Mouse (Mus musculus) adipocyte (in vitro differentiated cells): ENCODE measurements around the gene Gm5416.
"Not testable (repeated sequence)": the region's sequence is repeated elsewhere in the genome, so short reads cannot be mapped to it uniquely, and the experiment has no call there.

Experiments used
- DNase-seq: peaks from one replicate; pipeline ENCODE4 v3.0.0-alpha.2; 2016; ENCODE audit warnings: low spot score

Gm5416 gene

DNA sequence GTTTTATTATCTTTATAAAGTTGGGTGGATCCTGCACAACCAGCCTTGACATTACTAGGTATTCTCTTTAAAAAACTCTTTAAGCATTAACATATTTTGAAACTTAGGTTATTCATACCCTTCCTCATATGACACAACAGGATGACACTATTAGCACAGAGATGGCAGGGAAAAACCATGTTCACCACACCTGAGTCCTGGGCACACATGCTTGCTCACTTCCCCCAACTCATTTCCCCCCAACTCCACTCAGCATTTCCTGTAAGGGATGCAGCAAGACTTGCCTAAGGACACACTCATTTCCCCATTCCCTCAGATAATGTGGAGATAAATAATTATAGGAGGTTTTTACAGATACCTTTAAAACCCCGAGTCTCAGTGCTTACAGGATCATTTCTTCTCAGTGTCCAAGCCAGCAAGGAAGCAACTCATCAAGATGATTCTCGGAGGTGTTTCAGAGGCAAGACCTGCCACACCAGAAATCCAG lies at the start of gene Gm5416:
Gm5416 (plus strand) TSS at position 437 of the 487 bp plus-strand sequence.
- no peak for DNase-seq

DNA sequence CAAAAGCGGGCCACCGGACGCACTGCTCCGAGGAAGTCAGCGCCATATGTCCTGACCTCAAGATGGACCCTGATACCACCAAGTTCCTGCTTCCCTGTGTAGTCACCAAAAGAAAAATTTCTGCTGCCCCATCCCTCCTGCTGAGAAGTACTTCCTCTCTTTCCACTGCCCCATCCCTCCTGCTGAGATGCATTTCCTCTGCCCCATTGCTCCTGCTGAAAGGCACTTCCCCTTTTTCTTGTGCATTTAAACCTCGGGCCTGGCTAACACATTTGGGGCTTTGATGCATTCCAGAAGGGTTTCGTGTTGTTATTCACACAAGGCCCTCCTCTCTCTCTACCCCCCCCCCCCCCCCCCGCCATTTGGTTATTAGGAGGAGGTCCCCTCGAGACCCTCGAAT lies 42.4 kb upstream of the Gm5416 start:
- DNase-seq = not testable (repeated sequence)

DNA sequence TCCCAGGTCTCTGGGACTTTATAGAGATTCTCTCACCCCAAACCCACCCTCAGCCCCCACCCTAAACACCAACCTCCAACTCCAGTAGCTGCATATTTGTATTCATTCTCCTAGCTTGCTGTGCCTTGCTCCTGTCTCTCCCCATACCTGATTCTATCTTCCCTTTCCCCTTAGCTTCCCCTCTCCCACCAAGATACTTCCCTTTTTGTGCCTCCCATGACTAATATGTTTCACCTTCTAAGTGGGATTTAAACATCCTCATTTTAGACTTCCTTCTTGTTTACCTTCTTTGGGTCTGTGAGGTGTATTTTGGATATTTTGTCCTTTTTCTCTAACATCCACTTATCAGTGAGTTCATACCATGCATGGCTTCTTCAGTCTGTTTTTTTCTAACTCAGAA lies 34.1 kb upstream of the Gm5416 start:
- DNase-seq = no peak

- no peak for DNase-seq
These were observed 30.3 kb upstream of the Gm5416 start for GRCm38 (mm10) chr16:36179910-36180309.

- not testable (repeated sequence) for DNase-seq
These were observed 26.3 kb upstream of the Gm5416 start, which contains the start of gene Gm5483 for GRCm38 (mm10) chr16:36183912-36184311. Gene Gm5483 (plus strand): TSS chr16:36184212.

DNA sequence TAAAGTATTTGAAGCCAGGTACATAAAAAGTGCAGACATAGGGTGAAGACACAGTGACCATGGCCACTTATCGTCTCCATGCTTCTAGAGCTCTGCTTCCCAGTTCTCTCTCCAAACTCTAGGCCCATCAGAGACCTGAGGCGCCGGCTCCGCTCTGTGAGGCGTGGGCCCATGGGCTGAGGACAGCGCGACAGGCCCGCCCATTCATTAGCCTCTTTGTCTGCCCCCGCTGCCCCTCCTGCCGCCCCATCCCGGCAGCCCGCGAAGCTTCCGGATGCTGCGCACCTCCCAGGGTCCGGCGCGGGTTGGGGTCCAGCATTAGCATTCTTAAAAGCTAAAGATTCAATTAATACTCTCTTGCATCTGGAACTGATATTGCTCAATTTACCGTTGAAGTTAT lies 11.0 kb upstream of the Gm5416 start:
- DNase-seq = no peak

GRCm38 (mm10) chr16:36203846-36204245 lies 6.4 kb upstream of the Gm5416 start:
- no peak for DNase-seq

GRCm38 (mm10) chr16:36205684-36206083 lies 4.5 kb upstream of the Gm5416 start:
- DNase-seq = not testable (repeated sequence)

DNA sequence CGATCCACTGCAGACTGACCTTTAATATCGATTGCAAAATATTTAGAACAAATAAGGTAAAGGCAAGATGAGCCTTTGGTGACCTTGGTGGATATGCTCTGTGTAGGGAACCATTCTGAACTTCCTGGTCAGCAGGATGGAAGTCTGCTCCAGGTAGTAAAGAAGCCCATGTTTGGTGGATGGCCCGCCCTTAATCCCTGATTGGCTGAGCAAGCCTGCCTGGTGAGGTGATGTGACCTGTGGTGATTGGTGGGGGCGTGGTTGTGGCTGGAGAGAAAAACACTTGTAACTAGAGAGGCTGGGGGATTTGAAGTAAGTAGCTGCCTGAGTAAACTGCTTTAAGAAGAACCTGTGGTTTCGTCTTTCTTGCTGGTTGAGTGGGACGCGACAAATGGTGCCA lies 11.0 kb downstream of the Gm5416 start, which contains the start of gene 2010005H15Rik:
2010005H15Rik (plus strand) TSS at position 301 of the 400 bp plus-strand sequence.
- not testable (repeated sequence) for DNase-seq

- not testable (repeated sequence) for DNase-seq
These were observed 50.4 kb downstream of the Gm5416 start for GRCm38 (mm10) chr16:36260585-36260984.
